Mouse (Mus musculus) monocyte, adult 2 months (primary cell): ENCODE measurements around the gene 2410131K14Rik.

Experiments
- DNase-seq, 2 experiments: peaks; one replicate each; pipeline ENCODE4 v3.0.0; 2022; ENCODE audit warnings: low spot score in 2 of 2, low read depth in 1 of 2

2410131K14Rik gene

GRCm38 (mm10) chr5:118304970-118305618, 60.1 kb downstream of the 2410131K14Rik start:
- DNase-seq = no peak

DNA sequence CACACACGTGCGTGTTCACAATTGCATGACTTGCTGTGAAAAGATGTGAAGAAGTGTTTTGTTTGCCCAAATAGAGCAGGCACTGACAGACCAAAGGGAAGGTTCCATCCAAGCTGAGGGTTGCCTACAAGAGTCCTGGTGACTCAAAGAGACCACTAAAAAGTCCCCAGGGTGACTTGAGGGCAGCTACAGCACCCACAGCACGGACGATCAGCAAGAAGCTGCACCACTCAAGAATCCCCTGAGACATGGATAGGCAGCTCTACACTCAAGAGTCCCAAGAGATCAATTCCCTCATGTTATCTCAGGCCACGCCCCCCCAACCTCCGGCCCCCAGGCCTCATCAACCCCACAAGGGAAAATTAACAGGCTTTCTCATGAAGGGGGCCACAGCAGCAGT, 65.4 kb downstream of the 2410131K14Rik start:
- no peak for DNase-seq

DNA sequence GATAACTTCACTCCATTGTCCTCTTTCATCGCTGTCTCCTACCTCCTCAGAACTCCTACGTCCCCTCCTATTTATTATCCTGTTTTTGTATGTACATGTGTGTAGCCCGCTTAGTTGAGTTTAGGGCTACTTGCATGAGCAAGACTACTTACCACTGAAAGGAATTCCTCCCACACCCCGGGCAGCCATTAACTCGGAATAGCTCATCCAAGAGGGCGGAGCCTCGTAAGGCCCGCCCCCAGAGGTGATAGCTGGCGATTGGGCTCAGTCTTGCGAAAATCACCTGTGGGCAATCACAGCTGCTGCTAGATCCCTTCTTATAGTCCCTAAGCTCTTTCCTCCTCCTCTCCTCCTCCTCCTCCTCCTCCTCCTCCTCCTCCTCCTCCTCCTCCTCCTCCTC, 66.2 kb downstream of the 2410131K14Rik start:
- DNase-seq = no peak

DNA sequence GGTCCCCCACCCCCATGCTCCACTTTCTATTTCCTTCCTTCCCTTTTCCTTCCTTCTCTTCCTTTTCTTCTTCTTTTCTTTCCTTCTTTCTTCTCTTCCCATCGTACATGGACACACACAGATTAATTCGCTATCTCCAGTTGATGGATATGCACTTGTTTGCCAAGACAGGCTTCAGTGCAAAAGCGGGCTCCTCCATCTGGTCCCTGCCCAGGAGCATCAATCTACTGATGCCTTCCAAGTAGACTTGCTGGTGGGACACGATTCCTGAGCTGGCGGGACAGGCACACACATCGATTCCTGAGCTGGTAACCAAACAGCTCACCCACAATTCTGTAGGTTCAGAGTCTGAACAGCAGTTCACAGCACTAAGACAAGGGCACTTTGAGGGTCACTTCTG, 68.7 kb downstream of the 2410131K14Rik start:
- no peak for DNase-seq
